Mouse (Mus musculus): ENCODE results near the gene Creb3l2.

Gene Creb3l2

GRCm38 (mm10) chr6:37325906-37326602 lies 115.9 kb downstream of the Creb3l2 start:
- DNase-seq (ENCODE audit: low spot score): no peak

DNA sequence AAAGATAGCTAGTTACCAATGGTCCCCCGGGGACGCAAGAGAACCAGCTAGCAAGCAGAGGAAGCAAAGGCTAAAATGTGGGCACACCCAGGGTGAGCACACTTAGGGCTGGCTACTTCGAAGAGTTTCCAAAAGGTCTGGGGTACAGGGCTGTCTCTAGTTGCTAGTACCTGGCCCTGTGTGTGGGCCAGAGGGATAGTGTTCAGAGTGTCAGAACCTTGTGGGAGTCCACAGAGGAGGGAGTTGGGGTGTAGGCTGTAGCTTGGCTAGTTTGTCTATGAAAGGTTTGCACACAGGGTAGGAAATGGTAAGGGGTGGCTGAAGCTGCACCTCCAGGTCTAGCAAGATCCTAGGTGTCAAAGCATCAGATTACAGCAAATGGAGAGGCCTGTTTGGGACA lies 116.9 kb downstream of the Creb3l2 start:
- DNase-seq (ENCODE audit: low spot score): no peak

DNA sequence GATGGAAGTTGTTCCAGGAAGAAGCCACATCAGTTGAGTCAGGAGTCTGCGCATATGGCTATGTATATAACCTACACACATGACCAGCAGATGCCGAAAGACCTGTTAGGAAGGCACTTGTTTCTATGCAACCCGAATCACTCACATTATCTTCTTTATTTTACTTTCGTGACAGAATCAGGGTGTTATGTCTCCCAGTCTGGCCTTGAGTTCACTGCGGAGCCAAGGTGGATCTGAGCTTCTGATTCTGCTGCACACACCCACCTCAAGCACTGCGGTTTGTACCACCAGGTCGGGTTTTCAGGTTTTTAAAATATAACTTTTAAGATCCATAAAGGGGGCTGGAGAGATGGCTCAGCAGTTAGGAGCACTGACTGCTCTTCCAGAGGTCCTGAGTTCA lies 119.3 kb downstream of the Creb3l2 start:
- no peak for DNase-seq (ENCODE audit: low spot score)

- no peak for DNase-seq (ENCODE audit: low spot score)
These were observed 119.9 kb downstream of the Creb3l2 start for GRCm38 (mm10) chr6:37322088-37322487.

GRCm38 (mm10) chr6:37317904-37318303 lies 124.0 kb downstream of the Creb3l2 start:
- DNase-seq (ENCODE audit: low spot score): no peak

DNA sequence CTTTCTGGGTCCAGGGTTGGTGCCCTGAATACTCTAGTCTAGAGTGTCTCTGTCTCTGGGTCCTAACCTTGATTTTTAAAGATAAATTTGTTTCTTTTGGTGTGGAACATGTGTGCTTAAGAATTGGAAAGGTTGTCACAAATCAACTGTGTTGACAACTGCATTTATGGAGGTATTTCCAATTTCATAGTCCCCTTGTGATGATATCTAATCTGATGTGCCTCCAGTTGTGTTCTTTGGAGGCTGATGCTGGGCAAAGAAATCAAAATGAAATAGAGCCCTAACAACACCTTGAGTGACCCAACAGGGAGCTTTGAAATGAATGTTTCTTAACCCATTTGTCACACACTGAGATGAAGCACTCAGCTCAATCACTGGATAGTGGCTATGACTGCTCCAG lies 126.5 kb downstream of the Creb3l2 start:
- DNase-seq (ENCODE audit: low spot score): no peak

DNA sequence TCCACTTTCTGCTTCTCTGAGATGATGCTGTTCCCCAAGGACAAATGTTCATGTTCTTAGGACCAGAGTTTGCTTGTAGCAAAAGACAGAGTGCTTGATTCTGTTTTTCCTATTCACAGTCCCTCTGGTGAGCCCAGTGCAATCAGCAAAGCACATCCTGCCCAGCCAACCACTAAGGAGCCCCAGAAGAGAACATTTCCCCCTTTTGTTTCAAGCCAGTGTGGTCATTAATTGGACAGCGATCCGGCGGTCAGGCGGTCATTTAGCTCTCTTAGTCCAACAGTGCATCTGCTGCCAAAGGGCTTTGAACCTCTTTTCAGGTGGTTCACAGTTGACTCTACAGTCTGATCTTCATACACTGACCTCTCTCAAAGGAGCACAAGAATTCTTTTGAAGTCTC lies 131.3 kb downstream of the Creb3l2 start:
- no peak for DNase-seq (ENCODE audit: low spot score)

DNA sequence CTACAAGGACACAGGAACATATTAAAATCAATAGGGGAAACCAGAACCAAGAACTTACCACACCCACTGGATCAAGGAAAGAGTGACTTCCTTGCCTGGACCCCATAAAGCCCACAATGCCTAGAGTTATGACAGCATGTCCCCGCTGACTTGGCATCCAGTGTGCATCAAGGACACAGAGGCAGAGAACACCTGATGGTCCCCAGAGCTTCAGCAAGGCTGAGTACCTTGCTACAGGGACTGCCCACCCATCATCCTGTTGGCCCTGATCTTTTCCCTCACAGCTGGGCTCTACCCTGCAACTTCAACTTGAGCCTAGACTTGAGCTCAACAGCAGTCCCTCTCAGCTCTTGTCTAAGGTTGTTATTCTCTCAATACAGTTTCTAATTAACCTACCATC lies 135.3 kb downstream of the Creb3l2 start:
- DNase-seq (ENCODE audit: low spot score): no peak

- no peak for DNase-seq (ENCODE audit: low spot score)
These were observed 141.5 kb downstream of the Creb3l2 start for GRCm38 (mm10) chr6:37300492-37300891.

DNA sequence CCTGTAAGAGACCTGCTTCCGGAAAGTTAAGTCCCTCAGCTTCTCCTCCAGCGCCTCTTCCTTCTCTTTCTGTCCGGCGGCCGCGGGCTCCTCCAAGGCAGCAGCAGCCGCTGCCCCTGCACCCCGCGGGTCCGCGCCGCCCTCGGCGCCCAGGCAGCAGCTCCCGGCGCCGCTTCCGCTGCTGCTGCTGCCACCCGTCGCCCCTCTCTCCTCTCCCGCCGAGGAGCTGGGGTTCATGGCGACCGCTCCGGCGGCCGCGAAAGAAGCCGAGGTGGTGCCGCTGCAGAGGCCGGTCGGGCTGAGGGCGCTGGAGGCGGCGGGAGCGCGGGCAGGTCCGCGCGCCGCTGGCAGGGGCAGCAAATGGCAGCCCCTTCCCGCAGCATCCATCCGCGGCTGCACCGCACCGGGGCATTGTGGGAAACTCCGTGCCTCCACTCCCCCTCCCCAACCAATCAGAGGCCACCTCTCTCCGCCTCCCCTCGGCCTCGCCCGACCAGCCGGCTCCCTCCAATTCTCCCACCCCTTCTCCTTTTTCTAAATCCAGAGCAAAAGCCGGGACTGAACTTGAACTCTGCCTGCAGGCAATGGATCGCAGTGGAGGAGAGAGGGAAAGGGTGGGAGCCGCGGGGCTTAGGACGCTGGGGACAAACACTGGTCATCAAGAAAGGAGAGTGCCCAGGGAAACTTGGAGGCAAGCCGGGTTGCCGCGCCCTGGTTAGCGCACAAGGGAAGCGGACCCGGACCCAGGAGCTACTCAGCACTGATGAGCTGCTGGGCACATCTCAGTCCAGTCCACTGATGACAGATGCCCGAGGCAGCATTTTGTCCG lies 142.2 kb downstream of the Creb3l2 start, which contains the start of gene Dgki:
TSS of gene Dgki (minus strand) at position 623 of the 829 bp plus-strand sequence.
- peak; percentile 54 for DNase-seq (ENCODE audit: low spot score)

DNA sequence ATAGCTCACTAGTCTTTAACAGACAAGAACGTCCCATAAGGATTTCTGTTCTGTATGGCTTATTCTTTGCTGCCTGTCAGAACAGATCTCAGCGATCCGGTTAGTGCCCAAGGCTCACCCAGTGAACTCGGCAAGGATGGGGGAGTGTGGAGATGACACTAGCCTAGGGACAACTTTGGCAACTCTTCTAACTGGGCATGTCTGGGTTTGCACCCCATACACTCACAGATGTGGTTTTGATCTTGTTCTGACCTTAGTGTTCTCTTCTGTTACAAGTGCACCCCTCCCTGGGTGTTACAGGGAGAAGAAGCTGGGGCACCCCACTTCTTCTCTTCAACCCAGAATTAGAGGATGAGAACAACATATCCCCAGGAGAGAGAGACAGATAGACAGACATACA lies 143.0 kb downstream of the Creb3l2 start:
- DNase-seq (ENCODE audit: low spot score): no peak

GRCm38 (mm10) chr6:37297744-37298482 lies 144.0 kb downstream of the Creb3l2 start:
- no peak for DNase-seq (ENCODE audit: low spot score)

- no peak for DNase-seq (ENCODE audit: low spot score)
These were observed 149.9 kb downstream of the Creb3l2 start for GRCm38 (mm10) chr6:37292068-37292467.

- no peak for DNase-seq (ENCODE audit: low spot score)
These were observed 150.8 kb downstream of the Creb3l2 start for GRCm38 (mm10) chr6:37291171-37291570.

DNA sequence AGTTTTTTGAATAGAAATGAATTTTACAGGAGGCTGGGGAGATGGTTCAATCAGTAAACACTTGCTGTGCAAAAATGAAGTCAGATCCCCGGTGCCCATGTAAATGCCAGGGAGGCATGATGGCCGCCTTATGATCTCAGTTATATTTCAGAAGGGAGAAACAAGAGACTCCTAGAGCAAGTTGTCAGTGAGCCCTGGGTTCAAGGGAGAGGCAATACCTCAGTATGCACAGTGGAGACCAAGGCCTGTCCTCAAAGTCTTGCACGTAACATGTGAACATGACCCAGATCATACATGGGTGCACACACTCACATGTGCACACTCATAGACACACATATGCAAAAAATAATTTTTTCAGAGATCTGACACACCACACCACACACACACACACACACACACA lies 151.3 kb downstream of the Creb3l2 start:
- no peak for DNase-seq (ENCODE audit: low spot score)

GRCm38 (mm10) chr6:37286134-37286533 lies 155.8 kb downstream of the Creb3l2 start:
- DNase-seq (ENCODE audit: low spot score): no peak

GRCm38 (mm10) chr6:37284879-37285278 lies 157.1 kb downstream of the Creb3l2 start:
- no peak for DNase-seq (ENCODE audit: low spot score)

DNA sequence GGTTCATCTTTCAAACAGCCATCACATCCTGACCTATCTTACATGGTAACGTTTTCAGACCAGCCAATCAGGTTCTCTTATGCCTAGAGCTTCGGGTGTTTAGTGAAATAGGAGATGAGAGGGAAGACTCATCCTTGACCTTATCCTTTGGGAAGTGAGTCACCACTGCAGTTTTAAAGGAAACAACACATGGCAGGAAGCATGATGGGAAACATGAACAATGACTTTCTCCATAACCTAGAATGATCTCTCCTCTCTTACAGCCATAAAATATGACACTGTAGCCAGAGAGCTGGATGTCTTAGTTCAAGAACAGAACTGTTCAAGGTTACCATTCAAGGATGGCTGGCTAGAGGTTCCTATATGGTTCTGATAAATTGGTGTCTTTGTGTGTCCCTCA lies 158.6 kb downstream of the Creb3l2 start:
- no peak for DNase-seq (ENCODE audit: low spot score)

GRCm38 (mm10) chr6:37282659-37283058 lies 159.3 kb downstream of the Creb3l2 start:
- DNase-seq (ENCODE audit: low spot score): no peak
